Mouse (Mus musculus) embryonic facial prominence, embryonic 11.5 days (tissue): ENCODE data around the gene Tcta. TPM values are rescaled to one million over a fixed set of nuclear protein-coding genes. Genes with fewer than 3 reads are reported as not detected.

Experiments
- polyA plus RNA-seq: library from polyadenylated mRNA; unstranded; fragments of >200 nt; fragmentation: Nextera tagmentation; extraction: Ambion mirVana; gene quantifications from 2 replicates; pipeline ENCODE4 v1.2.1, GENCODE M21; 2014

Gene Tcta
- polyA plus RNA-seq, 1 experiment from 2014 or later, result 20.6 TPM

Other genes starting within 250 kb of the Tcta start
- gene Mst1, start 225.7 kb downstream of the Tcta start, polyA plus RNA-seq, result 0.28 and 0.31 TPM in 2 replicates
- gene Rnf123, start 222.8 kb downstream of the Tcta start, polyA plus RNA-seq, result 22.0 and 23.5 TPM in 2 replicates
- 45.3 and 47.2 TPM in 2 replicates for gene Apeh, start 211.6 kb downstream of the Tcta start, polyA plus RNA-seq
- 0.97 and 1.1 TPM in 2 replicates for gene Bsn, start 115.8 kb downstream of the Tcta start, polyA plus RNA-seq
- 44.5 and 49.8 TPM in 2 replicates for gene Dag1, start 42.2 kb downstream of the Tcta start, polyA plus RNA-seq
- gene Nicn1, start 15.7 kb downstream of the Tcta start, polyA plus RNA-seq, result 48.4 TPM in 2 replicates
- gene Amt, start 9.3 kb downstream of the Tcta start, polyA plus RNA-seq, result 14.6 and 16.4 TPM in 2 replicates
- gene Rhoa, start within 50 bp of the Tcta start, polyA plus RNA-seq, result 282 and 303 TPM in 2 replicates
- 888 and 899 TPM in 2 replicates for gene Gpx1, start 32.7 kb upstream of the Tcta start, polyA plus RNA-seq
- 128 and 149 TPM in 2 replicates for gene Usp4, start 41.7 kb upstream of the Tcta start, polyA plus RNA-seq
- gene 1700102P08Rik, start 86.6 kb upstream of the Tcta start, polyA plus RNA-seq, result 0.59 and 0.76 TPM in 2 replicates
- 1.5 and 1.7 TPM in 2 replicates for gene Ccdc36, start 122.3 kb upstream of the Tcta start, polyA plus RNA-seq
- gene BC048562, start 130.3 kb upstream of the Tcta start, polyA plus RNA-seq, result not detected in 2 replicates
- gene Ccdc71, start 154.4 kb upstream of the Tcta start, polyA plus RNA-seq, result 49.1 and 63.2 TPM in 2 replicates
- gene Klhdc8b, start 155.4 kb upstream of the Tcta start, polyA plus RNA-seq, result 19.0 and 22.4 TPM in 2 replicates
- gene Lamb2, start 173.6 kb upstream of the Tcta start, polyA plus RNA-seq, result 15.3 and 15.4 TPM in 2 replicates
- gene Usp19, start 184.4 kb upstream of the Tcta start, polyA plus RNA-seq, result 52.5 and 59.2 TPM in 2 replicates
- 130 and 138 TPM in 2 replicates for gene Qars, start 201.5 kb upstream of the Tcta start, polyA plus RNA-seq
- gene Qrich1, start 210.6 kb upstream of the Tcta start, polyA plus RNA-seq, result 165 and 168 TPM in 2 replicates